Mouse (Mus musculus): ENCODE data around the gene Sde2.
"Not testable (repeated sequence)": the region's sequence is repeated elsewhere in the genome, so short reads cannot be mapped to it uniquely, and the experiment has no call there.

The Sde2 gene

DNA sequence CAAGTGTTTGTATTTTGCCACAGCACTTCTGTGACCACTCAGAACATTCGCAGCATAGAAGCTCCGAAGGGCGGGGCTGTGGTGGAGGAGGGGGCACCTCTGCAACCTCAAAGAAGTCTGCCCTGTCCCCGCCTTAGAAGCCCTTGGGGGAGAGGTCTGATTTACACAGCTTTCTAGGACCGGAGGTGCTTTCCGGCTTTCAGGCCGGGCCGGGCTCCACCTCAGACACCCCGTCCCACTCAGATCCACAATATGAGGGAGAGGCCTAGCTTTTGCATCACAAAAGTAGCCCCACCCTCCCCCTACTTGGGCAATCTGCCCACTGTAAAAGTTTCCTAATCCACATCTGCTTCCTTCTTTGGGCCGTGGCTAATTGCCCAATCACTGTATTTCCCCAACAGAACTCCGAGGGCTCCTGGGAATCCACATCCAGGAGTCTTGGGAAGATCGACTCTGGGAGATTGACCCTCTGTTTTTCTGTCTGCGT is 37.7 kb downstream of the Sde2 start:
- peak; percentile 91 for DNase-seq

- no peak for DNase-seq
Measured at GRCm38 (mm10) chr1:180889172-180889571, 38.2 kb downstream of the Sde2 start.

GRCm38 (mm10) chr1:180889841-180890240 is 38.9 kb downstream of the Sde2 start:
- DNase-seq: no peak

DNA sequence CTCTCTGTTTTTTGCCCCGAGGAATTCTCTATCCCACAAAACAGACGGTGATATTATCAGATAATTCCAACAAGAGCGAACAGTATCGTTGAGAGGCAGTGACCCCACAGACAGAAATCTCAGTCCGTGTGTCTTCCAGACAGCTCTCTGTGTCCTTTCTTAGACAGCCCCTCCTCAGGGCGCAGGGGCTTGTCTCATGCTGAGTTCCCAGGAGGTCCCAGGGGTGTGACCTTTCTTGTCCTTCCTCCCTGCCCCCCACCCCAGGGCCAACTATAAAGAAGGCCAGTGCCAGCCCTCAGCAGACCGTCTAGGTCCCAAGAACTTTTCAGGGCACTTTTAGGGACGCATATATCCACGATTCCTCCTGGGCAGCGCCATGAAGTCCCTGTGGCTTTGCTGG is 41.9 kb downstream of the Sde2 start, which contains the start of gene Lefty2:
Gene Lefty2 (plus strand): TSS at position 301 of the 400 bp plus-strand sequence.
- DNase-seq: no peak

GRCm38 (mm10) chr1:180894088-180894987 is 43.4 kb downstream of the Sde2 start:
- not testable (repeated sequence) for DNase-seq

DNA sequence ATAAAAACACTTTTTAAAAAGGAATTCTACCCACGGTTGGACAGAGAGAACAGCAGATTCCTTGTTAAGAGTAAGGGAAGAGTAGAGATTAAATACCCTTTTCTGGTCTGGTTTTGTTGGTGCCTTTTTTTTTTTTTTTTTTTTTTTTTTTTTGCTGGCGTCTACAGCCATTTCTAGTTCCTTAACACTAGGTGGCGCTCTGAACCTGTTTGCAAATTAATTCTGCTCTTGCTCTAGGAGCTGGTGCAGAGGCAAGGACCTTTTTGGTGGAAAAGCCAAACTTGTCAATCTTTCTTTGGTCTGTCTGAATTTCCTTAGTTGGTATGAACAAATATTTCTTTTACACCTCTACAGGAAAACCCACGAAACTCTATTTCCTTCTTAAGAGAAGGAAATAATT is 50.2 kb downstream of the Sde2 start:
- DNase-seq: no peak

- DNase-seq: no peak
Measured at GRCm38 (mm10) chr1:180902915-180903314, 52.0 kb downstream of the Sde2 start.

DNA sequence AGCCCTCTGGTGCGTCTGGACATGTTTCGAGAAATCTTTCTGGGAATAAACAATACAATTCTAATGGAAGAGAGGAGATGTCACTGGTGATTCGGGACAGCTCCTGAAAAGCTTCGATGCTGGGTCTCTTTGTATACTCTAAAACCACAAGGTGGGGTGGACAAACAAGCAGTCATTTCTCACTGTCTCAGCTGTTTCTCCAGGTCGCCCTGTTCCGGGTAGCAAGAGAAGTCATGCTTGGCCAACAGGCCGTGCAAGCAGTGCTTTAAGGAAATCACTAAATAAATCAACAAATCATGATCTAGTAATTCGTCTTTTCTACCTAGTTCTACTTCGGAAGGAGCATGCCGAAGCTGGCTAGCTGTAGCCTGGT is 52.7 kb downstream of the Sde2 start:
- peak; percentile 49 for DNase-seq

GRCm38 (mm10) chr1:180904039-180904814 is 53.3 kb downstream of the Sde2 start, which contains the start of gene Pycr2:
Gene Pycr2 (plus strand): TSS chr1:180904293.
- DNase-seq: peak; percentile 97

DNA sequence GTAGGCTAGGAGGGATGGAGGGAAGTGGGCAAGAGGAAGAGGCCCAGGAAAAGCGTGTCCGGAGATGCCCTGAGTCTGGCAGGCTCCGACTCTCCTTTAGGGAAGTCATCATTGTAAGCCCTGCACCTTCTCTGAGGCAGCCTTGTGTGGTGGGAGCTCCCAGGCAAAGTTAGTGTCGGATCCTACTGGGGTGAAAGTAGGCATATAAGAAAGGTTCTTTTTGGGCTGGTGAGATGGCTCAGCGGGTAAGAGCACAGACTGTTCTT is 53.8 kb downstream of the Sde2 start:
- no peak for DNase-seq

GRCm38 (mm10) chr1:180905307-180905706 is 54.4 kb downstream of the Sde2 start:
- no peak for DNase-seq

GRCm38 (mm10) chr1:180905876-180906275 is 54.9 kb downstream of the Sde2 start:
- no peak for DNase-seq

DNA sequence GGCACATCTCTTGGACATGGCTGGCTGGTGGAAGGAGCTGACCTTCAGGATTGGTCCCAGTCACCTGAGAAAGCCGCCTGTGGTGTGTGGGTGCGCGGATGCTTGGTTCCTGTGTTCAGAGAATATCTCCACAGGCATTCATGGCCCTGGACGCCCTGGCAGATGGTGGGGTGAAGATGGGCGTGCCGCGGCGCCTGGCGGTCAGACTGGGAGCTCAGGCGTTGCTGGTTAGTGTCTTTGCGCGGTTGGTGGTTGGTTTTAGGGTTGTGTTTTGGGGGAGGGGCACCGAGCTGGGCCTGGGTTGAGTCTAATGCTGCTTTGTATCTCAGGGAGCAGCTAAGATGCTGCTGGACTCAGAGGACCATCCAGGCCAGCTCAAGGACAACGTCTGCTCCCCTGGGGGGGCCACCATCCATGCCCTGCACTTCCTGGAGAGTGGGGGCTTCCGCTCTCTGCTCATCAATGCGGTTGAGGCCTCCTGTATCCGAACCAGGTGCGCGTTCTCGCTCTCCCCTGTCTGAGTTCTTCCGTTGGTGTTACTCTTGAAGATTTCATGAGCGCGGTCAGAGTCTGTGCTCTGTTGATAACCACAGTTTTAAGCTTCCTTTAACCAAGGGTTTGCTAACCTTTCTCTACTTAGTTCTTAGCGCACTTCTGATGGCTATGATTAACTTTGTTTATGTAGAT is 55.7 kb downstream of the Sde2 start:
- no peak for DNase-seq

- peak; percentile 44 for DNase-seq
Measured at GRCm38 (mm10) chr1:180911138-180911537, 60.2 kb downstream of the Sde2 start.

- no peak for DNase-seq
Measured at GRCm38 (mm10) chr1:180911653-180912287, 60.8 kb downstream of the Sde2 start.

GRCm38 (mm10) chr1:180912792-180913191 is 61.9 kb downstream of the Sde2 start:
- DNase-seq: no peak

- DNase-seq: no peak
Measured at GRCm38 (mm10) chr1:180913797-180914196, 62.9 kb downstream of the Sde2 start.

- DNase-seq: no peak
Measured at GRCm38 (mm10) chr1:180916425-180916824, 65.5 kb downstream of the Sde2 start.

GRCm38 (mm10) chr1:180917053-180917452 is 66.1 kb downstream of the Sde2 start:
- no peak for DNase-seq

All from kidney, postnatal 10 days (tissue).